Mouse (Mus musculus) liver, postnatal 0 days (tissue): ENCODE results near the gene Car14.

ENCODE experiments used
- CTCF ChIP-seq: sonication (generic); IDR thresholded peaks from 2 replicates; pipeline ENCODE4 v1.5.1; 2016; ENCODE audit warnings: antibody characterized with exemption, low read depth
- EP300 ChIP-seq: IDR thresholded peaks from 2 replicates; pipeline ENCODE4 v1.6.1; 2016; ENCODE audit warnings: antibody characterized with exemption, low read depth, mild to moderate bottlenecking

DNA sequence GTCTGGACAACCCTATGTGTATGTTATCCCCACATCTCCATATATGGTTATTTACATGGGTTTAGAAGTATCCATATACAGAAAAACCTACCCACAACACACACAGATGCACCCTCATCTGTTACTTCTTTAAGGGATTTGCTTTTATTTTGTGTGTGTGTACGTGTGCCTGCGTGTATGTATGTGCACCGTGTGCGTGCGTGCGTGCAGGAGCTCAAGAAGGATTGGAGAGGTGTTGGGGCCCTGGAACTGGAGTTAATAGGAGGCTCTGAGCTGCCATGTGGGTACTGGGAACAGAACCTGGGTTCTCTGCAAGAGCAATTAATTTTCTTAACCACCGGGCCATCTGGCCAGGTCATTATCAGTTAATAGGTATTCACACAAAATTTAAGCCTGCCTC is 32.4 kb downstream of the Car14 start:
- TF ChIP-seq CTCF (no peak), EP300 (no peak)
